Mouse (Mus musculus): ENCODE measurements around the gene Bax. TPM values are rescaled to one million over a fixed set of nuclear protein-coding genes. Genes with fewer than 3 reads are reported as not detected.
A peak's percentile ranks its signal among the peaks of the same experiment; 100 is the strongest.
"Not testable (repeated sequence)": the region's sequence is repeated elsewhere in the genome, so short reads cannot be mapped to it uniquely, and the experiment has no call there.

Bax gene
- polyA plus RNA-seq, 1 experiment from 2014 or later, result 120 TPM

- DNase-seq (ENCODE audit: low spot score) (no peak), ATAC-seq (ENCODE audit: low read depth) (no peak)
- Histone ChIP-seq H3K9ac (ENCODE audit: low read depth, low read length) (0 out of 2 replicates have a peak overlapping the region, but pooled peaks have one; percentile 45), H3K4me1 (ENCODE audit: control insufficient read depth, insufficient read depth, low read length) (no peaks in the 10 kb centered on the region), H3K27ac (replicated peaks; ENCODE audit: low read depth, low read length) (no peak overlapping the region), H3K4me3 (ENCODE audit: low read depth, low read length) (peak overlapping the region; percentile 21; the same call in 1 of the 2 replicates), H3K4me2 (ENCODE audit: low read depth, low read length) (peak overlapping the region; percentile 38), H3K36me3 (ENCODE audit: control insufficient read depth, insufficient read depth, low read length) (no peaks in the 10 kb centered on the region), H3K9me3 (ENCODE audit: control insufficient read depth, low read length) (no peaks in the 10 kb centered on the region), H3K27me3 (replicated peaks; ENCODE audit: control insufficient read depth, insufficient read depth, low read length) (no peaks in the 10 kb centered on the region)
- 64% methylated on average over 16 of the region's 16 CpGs for WGBS
Measured at GRCm38 (mm10) chr7:45475291-45475969, 8.7 kb upstream of the Bax start.

- ATAC-seq (ENCODE audit: low read depth) (0 out of 2 replicates have a peak, but pooled peaks have one; percentile 19), DNase-seq (ENCODE audit: low spot score) (peak; percentile 88)
- H3K4me3 ChIP-seq (ENCODE audit: low read depth, low read length), result no peak overlapping the region
- 5% methylated on average over 3 of the region's 3 CpGs for WGBS
- no peak overlapping the region for H3K27ac ChIP-seq (replicated peaks; ENCODE audit: low read depth, low read length)
- H3K4me1 ChIP-seq (ENCODE audit: control insufficient read depth, insufficient read depth, low read length), result peaks cover 2% of the 10 kb centered on the region
- no peaks in the 10 kb centered on the region for H3K36me3 ChIP-seq (ENCODE audit: control insufficient read depth, insufficient read depth, low read length)
- H3K9me3 ChIP-seq (ENCODE audit: control insufficient read depth, low read length), result no peaks in the 10 kb centered on the region
- H3K4me2 ChIP-seq (ENCODE audit: low read depth, low read length), result no peak overlapping the region
- no peaks in the 10 kb centered on the region for H3K27me3 ChIP-seq (replicated peaks; ENCODE audit: control insufficient read depth, insufficient read depth, low read length)
- no peak overlapping the region for H3K9ac ChIP-seq (ENCODE audit: low read depth, low read length)
Measured at GRCm38 (mm10) chr7:45470869-45471268, 4.2 kb upstream of the Bax start.

DNA sequence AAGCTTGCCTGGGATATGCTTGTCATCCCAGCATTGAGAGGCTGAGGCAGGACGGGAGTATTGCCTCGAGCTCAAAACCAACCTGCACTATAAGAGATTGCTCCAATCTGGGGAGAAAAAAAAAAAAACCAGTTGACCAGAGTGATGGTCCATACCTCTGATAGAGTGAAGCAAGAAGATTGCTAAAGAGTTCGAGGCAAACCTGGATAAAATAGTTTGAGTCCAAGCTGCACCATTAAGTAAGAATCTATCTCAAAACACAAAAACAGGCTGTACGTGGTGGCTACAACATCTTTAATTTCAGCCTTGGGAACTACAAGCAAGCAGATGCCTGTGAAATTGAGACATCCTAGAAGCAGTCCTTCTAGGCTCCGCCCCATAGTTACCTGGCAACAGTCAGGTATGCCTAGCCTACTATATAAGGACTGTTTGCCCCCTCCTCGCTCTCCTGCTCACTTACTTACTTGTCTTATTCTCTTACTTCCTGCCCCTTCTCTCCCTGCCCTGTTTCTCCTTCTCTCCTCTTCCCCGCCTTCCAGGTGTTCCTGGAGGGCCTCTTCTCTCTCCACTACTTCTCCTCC is 482 bp upstream of the Bax start:
- no peak overlapping the region for H3K27ac ChIP-seq (replicated peaks; ENCODE audit: low read depth, low read length)
- 32% methylated on average over 7 of the region's 7 CpGs for WGBS

DNA sequence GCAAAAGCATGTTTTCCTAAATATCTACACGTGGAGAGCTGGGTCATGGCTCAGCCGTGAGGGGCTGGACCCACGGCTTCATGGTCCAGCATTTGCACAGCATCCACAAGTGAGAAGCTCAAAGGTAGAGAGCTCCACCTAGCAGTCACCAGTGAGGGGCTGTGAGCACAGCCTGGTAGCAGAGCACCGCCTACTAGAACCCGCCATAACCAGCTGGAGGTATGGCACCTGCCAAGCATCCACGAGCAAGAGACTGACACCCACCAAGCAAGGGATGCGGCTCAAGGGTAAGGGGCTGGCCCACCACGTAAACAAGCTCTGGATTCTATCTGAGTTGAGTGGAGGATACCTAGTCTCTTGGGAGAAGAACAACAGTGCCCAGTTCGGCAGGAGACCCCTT is 1.1 kb downstream of the Bax start:
- peaks cover 17% of the 10 kb centered on the region for H3K4me1 ChIP-seq (ENCODE audit: control insufficient read depth, insufficient read depth, low read length)
- H3K4me3 ChIP-seq (ENCODE audit: low read depth, low read length), result peak overlapping the region; percentile 90
- no peaks in the 10 kb centered on the region for H3K9me3 ChIP-seq (ENCODE audit: control insufficient read depth, low read length)
- no peaks in the 10 kb centered on the region for H3K27me3 ChIP-seq (replicated peaks; ENCODE audit: control insufficient read depth, insufficient read depth, low read length)
- no peak for ATAC-seq (ENCODE audit: low read depth)
- peak overlapping the region; percentile 88 for H3K9ac ChIP-seq (ENCODE audit: low read depth, low read length)
- H3K36me3 ChIP-seq (ENCODE audit: control insufficient read depth, insufficient read depth, low read length), result peaks cover 42% of the 10 kb centered on the region
- WGBS, result 83% methylated on average over 9 of the region's 9 CpGs
- DNase-seq (ENCODE audit: low spot score), result no peak
- peak overlapping the region; percentile 78 for H3K4me2 ChIP-seq (ENCODE audit: low read depth, low read length)
- H3K27ac ChIP-seq (replicated peaks; ENCODE audit: low read depth, low read length), result no peak overlapping the region

More for the DNA sequence above, 482 bp upstream of the Bax start:
- Histone ChIP-seq H3K4me3 (ENCODE audit: low read depth, low read length) (peak overlapping the region; percentile 90), H3K9ac (ENCODE audit: low read depth, low read length) (peak overlapping the region; percentile 88), H3K9me3 (ENCODE audit: control insufficient read depth, low read length) (no peaks in the 10 kb centered on the region), H3K4me1 (ENCODE audit: control insufficient read depth, insufficient read depth, low read length) (peaks cover 7% of the 10 kb centered on the region), H3K27me3 (replicated peaks; ENCODE audit: control insufficient read depth, insufficient read depth, low read length) (no peaks in the 10 kb centered on the region), H3K36me3 (ENCODE audit: control insufficient read depth, insufficient read depth, low read length) (peaks cover 30% of the 10 kb centered on the region), H3K4me2 (ENCODE audit: low read depth, low read length) (peak overlapping the region; percentile 78)
- ATAC-seq (ENCODE audit: low read depth) (peak; percentile 23; the same call in 1 of the 2 replicates), DNase-seq (ENCODE audit: low spot score) (peak; percentile 68)

GRCm38 (mm10) chr7:45465112-45465511 is 1.6 kb downstream of the Bax start:
- no peak overlapping the region for H3K27ac ChIP-seq (replicated peaks; ENCODE audit: low read depth, low read length)
- H3K4me2 ChIP-seq (ENCODE audit: low read depth, low read length), result 0 out of 2 replicates have a peak overlapping the region, but pooled peaks have one; percentile 78
- no peaks in the 10 kb centered on the region for H3K9me3 ChIP-seq (ENCODE audit: control insufficient read depth, low read length)
- peaks cover 42% of the 10 kb centered on the region for H3K36me3 ChIP-seq (ENCODE audit: control insufficient read depth, insufficient read depth, low read length)
- H3K9ac ChIP-seq (ENCODE audit: low read depth, low read length), result no peak overlapping the region
- no peak for ATAC-seq (ENCODE audit: low read depth)
- no peaks in the 10 kb centered on the region for H3K27me3 ChIP-seq (replicated peaks; ENCODE audit: control insufficient read depth, insufficient read depth, low read length)
- no peak for DNase-seq (ENCODE audit: low spot score)
- peaks cover 22% of the 10 kb centered on the region for H3K4me1 ChIP-seq (ENCODE audit: control insufficient read depth, insufficient read depth, low read length)
- 0 out of 2 replicates have a peak overlapping the region, but pooled peaks have one; percentile 90 for H3K4me3 ChIP-seq (ENCODE audit: low read depth, low read length)
- 94% methylated on average over 12 of the region's 12 CpGs for WGBS

GRCm38 (mm10) chr7:45463987-45464778 is 2.5 kb downstream of the Bax start:
- peaks cover 42% of the 10 kb centered on the region for H3K36me3 ChIP-seq (ENCODE audit: control insufficient read depth, insufficient read depth, low read length)

GRCm38 (mm10) chr7:45462868-45463267 is 3.8 kb downstream of the Bax start:
- not testable (repeated sequence) for H3K27me3 ChIP-seq (replicated peaks; ENCODE audit: control insufficient read depth, insufficient read depth, low read length); H3K9me3 ChIP-seq (ENCODE audit: control insufficient read depth, low read length); H3K9ac ChIP-seq (ENCODE audit: low read depth, low read length); ATAC-seq (ENCODE audit: low read depth); H3K27ac ChIP-seq (replicated peaks; ENCODE audit: low read depth, low read length); H3K4me3 ChIP-seq (ENCODE audit: low read depth, low read length); DNase-seq (ENCODE audit: low spot score); H3K4me2 ChIP-seq (ENCODE audit: low read depth, low read length)
- WGBS, result 80% methylated on average over 4 of the region's 4 CpGs
- H3K4me1 ChIP-seq (ENCODE audit: control insufficient read depth, insufficient read depth, low read length), result peaks cover 26% of the 10 kb centered on the region
- H3K36me3 ChIP-seq (ENCODE audit: control insufficient read depth, insufficient read depth, low read length), result peaks cover 50% of the 10 kb centered on the region

More at GRCm38 (mm10) chr7:45463987-45464778, 2.5 kb downstream of the Bax start:
- Histone ChIP-seq H3K4me1 (ENCODE audit: control insufficient read depth, insufficient read depth, low read length) (peaks cover 22% of the 10 kb centered on the region), H3K27me3 (replicated peaks; ENCODE audit: control insufficient read depth, insufficient read depth, low read length) (no peaks in the 10 kb centered on the region), H3K4me3 (ENCODE audit: low read depth, low read length) (no peak overlapping the region), H3K9ac (ENCODE audit: low read depth, low read length) (no peak overlapping the region), H3K4me2 (ENCODE audit: low read depth, low read length) (no peak overlapping the region), H3K9me3 (ENCODE audit: control insufficient read depth, low read length) (no peaks in the 10 kb centered on the region), H3K27ac (replicated peaks; ENCODE audit: low read depth, low read length) (no peak overlapping the region)
- no peak for ATAC-seq (ENCODE audit: low read depth)
- no peak for DNase-seq (ENCODE audit: low spot score)
- 92% methylated on average over 7 of the region's 7 CpGs for whole genome bisulfite sequencing

GRCm38 (mm10) chr7:45462325-45462724 is 4.4 kb downstream of the Bax start:
- Histone ChIP-seq H3K4me3 (ENCODE audit: low read depth, low read length) (no peak overlapping the region), H3K27me3 (replicated peaks; ENCODE audit: control insufficient read depth, insufficient read depth, low read length) (no peaks in the 10 kb centered on the region), H3K4me1 (ENCODE audit: control insufficient read depth, insufficient read depth, low read length) (peaks cover 31% of the 10 kb centered on the region), H3K36me3 (ENCODE audit: control insufficient read depth, insufficient read depth, low read length) (peaks cover 56% of the 10 kb centered on the region), H3K27ac (replicated peaks; ENCODE audit: low read depth, low read length) (no peak overlapping the region), H3K9me3 (ENCODE audit: control insufficient read depth, low read length) (no peaks in the 10 kb centered on the region), H3K9ac (ENCODE audit: low read depth, low read length) (no peak overlapping the region), H3K4me2 (ENCODE audit: low read depth, low read length) (no peak overlapping the region)
- DNase-seq (ENCODE audit: low spot score) (no peak), ATAC-seq (ENCODE audit: low read depth) (no peak)
- 91% methylated on average over 4 of the region's 4 CpGs for WGBS
